Mouse (Mus musculus): ENCODE measurements at regions not wholly inside any gene's neighbourhood (a gene's known extent, or its start where the extent isn't known, plus 50 kb on each side); places are given as distances from the start of the nearest gene placed in this dataset.

GRCm38 (mm10) chr16:15115386-15115785 lies 201.9 kb upstream of the Gm21897 start:
- TF ChIP-seq HCFC1 (IDR thresholded peaks at IDR 0.05; ENCODE audit: low read depth, low read length) (no peak), MEF2A (IDR thresholded peaks at IDR 0.05; ENCODE audit: borderline replicate concordance, low read depth, low read length) (no peak), CTCF (conservative IDR thresholded peaks at IDR 0.05 in 1 of 2, IDR thresholded peaks at IDR 0.05 in 1 of 2; ENCODE audit: low read depth in 2 of 2, low read length in 2 of 2) (no peak), E2F4 (IDR thresholded peaks at IDR 0.05; ENCODE audit: insufficient replicate concordance, low read depth, low read length) (no peak), EP300 (IDR thresholded peaks at IDR 0.05; ENCODE audit: low read length) (no peak), USF2 (conservative IDR thresholded peaks at IDR 0.05; ENCODE audit: low read depth, low read length) (no peak), NELFE (IDR thresholded peaks at IDR 0.05; ENCODE audit: low read depth, low read length) (no peak), RAD21 (IDR thresholded peaks at IDR 0.05; ENCODE audit: low read depth, low read length) (no peak), TCF12 (IDR thresholded peaks at IDR 0.05; ENCODE audit: low read depth, low read length) (no peak), POLR2A (IDR thresholded peaks at IDR 0.05; ENCODE audit: low read depth, low read length) (no peak)

Measured in CH12.LX (cell line).